Mouse (Mus musculus): ENCODE data around the gene Ptprs.

DNA sequence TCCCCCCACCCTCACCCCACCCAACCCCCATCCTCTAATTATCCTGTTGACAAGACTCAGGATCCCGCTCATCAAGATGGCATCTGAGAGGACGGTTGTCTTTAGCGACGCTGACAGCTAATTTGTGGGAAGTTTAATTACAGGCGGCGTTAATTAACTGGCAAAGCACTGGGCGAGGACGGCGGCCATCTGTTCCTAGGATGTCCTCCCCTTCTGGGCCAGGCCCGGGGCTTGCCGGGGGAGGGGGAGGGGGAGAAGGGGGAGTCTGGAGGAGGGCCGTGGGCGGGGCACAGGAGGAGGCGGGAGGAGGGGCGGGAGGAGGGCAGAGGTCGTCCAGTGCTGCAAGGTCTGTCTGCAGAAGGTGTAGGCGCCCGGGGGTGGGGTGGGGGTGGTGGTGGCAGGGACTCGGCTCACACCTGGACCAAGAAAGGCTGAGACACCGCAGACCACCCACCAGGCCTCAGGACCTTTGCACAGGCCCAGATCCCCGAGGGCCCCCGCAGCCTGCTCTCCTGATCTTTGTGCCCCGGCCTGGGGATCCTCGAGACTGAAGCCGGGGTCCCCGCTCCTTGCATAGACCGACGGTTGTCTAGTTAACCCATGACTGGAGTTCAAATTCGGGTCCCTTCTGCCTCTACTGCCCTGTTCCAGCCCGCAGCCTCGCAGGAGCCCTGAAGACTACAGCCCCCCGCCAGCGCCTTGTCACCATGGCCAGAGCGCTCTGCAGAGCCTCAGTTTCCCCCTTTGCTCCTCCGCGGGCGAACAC lies 33.6 kb upstream of the Ptprs start:
- TF ChIP-seq POLR2A (IDR thresholded peaks at IDR 0.05; ENCODE audit: insufficient read depth, low read depth, low read length) (no peak), EP300 (IDR thresholded peaks at IDR 0.05; ENCODE audit: insufficient read depth, low read depth, low read length) (no peak), CTCF (IDR thresholded peaks at IDR 0.05) (no peak)

All from heart, adult 2 months (tissue).